ENCODE assay signal across 10 mouse cellular contexts in genomic region chr7:28583570-28584344, GRCm38 (mm10). TPM values are rescaled to one million over a fixed set of nuclear protein-coding genes. Genes with fewer than 3 reads are reported as not detected.
DNase-seq lines count a peak whose midpoint lies in the region; ATAC-seq and TF ChIP-seq lines count a peak whose summit lies in the region.
"Had no signal": no experiment of that assay in that cellular context is flagged by ENCODE, and none has a peak within 500 bp of the region (broad histone marks: within the 10 kb centered on the region; RNA-seq: fewer than 3 reads in every experiment).

No protein-coding gene starts in this region.

- 50% methylated on average over 8 of the region's 8 CpGs for WGBS in liver, postnatal 0 days (ENCODE audit: insufficient replicate concordance)

- peaks cover 3% of the 10 kb centered on the region; the same call in 1 of the 2 replicates for H3K36me3 ChIP-seq in liver, postnatal 0 days (replicated peaks; ENCODE audit: insufficient read depth, low read length)

- 0 out of 2 replicates have a peak overlapping the region, but pooled peaks have one; percentile 8 for H3K27ac ChIP-seq in gastrocnemius, adult 2 months
- peak overlapping the region; percentile 56; the same call in 1 of the 2 replicates for H3K27ac ChIP-seq in liver, postnatal 0 days (ENCODE audit: low read depth)

- H3K4me2 ChIP-seq in liver, postnatal 0 days (ENCODE audit: low read depth, low read length): peak overlapping the region; percentile 47

- H3K9me3 ChIP-seq in liver, postnatal 0 days (ENCODE audit: low read length): no peaks in the 10 kb centered on the region

- no peak for ATAC-seq in liver, postnatal 0 days
- no peak for ATAC-seq in inflammation-experienced regulatory T-cells, adult 6 months

- H3K4me3 ChIP-seq in gastrocnemius, adult 2 months: no peak overlapping the region
- no peak overlapping the region for H3K4me3 ChIP-seq in liver, postnatal 0 days (ENCODE audit: low read depth, low read length)

- no peak for DNase-seq in gastrocnemius, adult 2 months
- no peak for DNase-seq in gastrocnemius, postnatal 25 days
- DNase-seq in right cerebral cortex, adult 18-20 months: peak; percentile 41
- no peak for DNase-seq in right cerebral cortex, postnatal 14 days
- no peak for DNase-seq in liver, postnatal 0 days
- peak; percentile 29 for DNase-seq in telencephalon, adult 2 months (ENCODE audit: low read depth, low spot score)
- DNase-seq in ovary, postnatal 14 days (ENCODE audit: low spot score): no peak
- DNase-seq: right cerebral cortex, postnatal 4 days had no signal

- TF ChIP-seq EP300 in liver, postnatal 0 days (IDR thresholded peaks at IDR 0.05; ENCODE audit: low read depth): no peak

- intact Hi-C loops in gastrocnemius, adult 2 months (cut with DNase I): no loop called here

- no peak for TF ChIP-seq CTCF in gastrocnemius, adult 2 months (IDR thresholded peaks at IDR 0.05)
- TF ChIP-seq CTCF in liver, postnatal 0 days (IDR thresholded peaks at IDR 0.05; ENCODE audit: low read depth): no peak

- no peak overlapping the region for H3K9ac ChIP-seq in liver, postnatal 0 days (replicated peaks)

- peaks cover 76% of the 10 kb centered on the region for H3K4me1 ChIP-seq in liver, postnatal 0 days (ENCODE audit: insufficient read depth)

- H3K27me3 ChIP-seq in liver, postnatal 0 days (ENCODE audit: insufficient read depth, low read length): no peaks in the 10 kb centered on the region

RNA-seq across cellular contexts. Expression of gene Samd4b, which starts 14.2 kb away (rescaled TPM):
- total RNA-seq in gastrocnemius, adult 2 months (2021): 10 to 100 TPM; 13.0 to 13.1 TPM
- 10 to 100 TPM in 1 of 2 experiments, 1 to 10 TPM in 1; 9.8 to 14.0 TPM for total RNA-seq in gastrocnemius, postnatal 25 days (2021)
- polyA plus RNA-seq in liver, postnatal 0 days (2015; fragmentation: Nextera tagmentation; extraction: Ambion mirVana): 3.5 and 4.3 TPM in 2 replicates
- polyA plus RNA-seq in inflammation-experienced regulatory T-cells, adult 6 months (2017; shearing (Covaris generic)): 1 to 10 TPM; 6.4 to 9.8 (median 8.2) TPM

RNA-seq across cellular contexts. Expression of gene Pak4, which starts 14.2 kb away (rescaled TPM):
- 1 to 10 TPM; 2.4 to 3.2 TPM for total RNA-seq in gastrocnemius, adult 2 months (2021)
- total RNA-seq in gastrocnemius, postnatal 25 days (2021): 1 to 10 TPM; 3.0 TPM
- 5.3 and 6.2 TPM in 2 replicates for polyA plus RNA-seq in liver, postnatal 0 days (2015; fragmentation: Nextera tagmentation; extraction: Ambion mirVana)
- polyA plus RNA-seq in inflammation-experienced regulatory T-cells, adult 6 months (2017; shearing (Covaris generic)): 1 to 10 TPM; 2.1 to 3.7 (median 2.6) TPM

RNA-seq across cellular contexts. Expression of gene Nccrp1, which starts 36.7 kb away (rescaled TPM):
- not detected for total RNA-seq in gastrocnemius, adult 2 months (2021)
- total RNA-seq in gastrocnemius, postnatal 25 days (2021): not detected
- not detected in 2 replicates for polyA plus RNA-seq in liver, postnatal 0 days (2015; fragmentation: Nextera tagmentation; extraction: Ambion mirVana)
- polyA plus RNA-seq in inflammation-experienced regulatory T-cells, adult 6 months (2017; shearing (Covaris generic)): 1 to 10 TPM in 1 of 3 experiments, not detected in 2; 1.4 TPM
- polyA plus RNA-seq: C2C12 had no signal

RNA-seq across cellular contexts. Expression of gene Sycn, which starts 43.1 kb away (rescaled TPM):
- total RNA-seq in gastrocnemius, adult 2 months (2021): not detected
- not detected for total RNA-seq in gastrocnemius, postnatal 25 days (2021)
- 1.3 and 7.7 TPM in 2 replicates for polyA plus RNA-seq in liver, postnatal 0 days (2015; fragmentation: Nextera tagmentation; extraction: Ambion mirVana)
- polyA plus RNA-seq in inflammation-experienced regulatory T-cells, adult 6 months (2017; shearing (Covaris generic)): not detected
- polyA plus RNA-seq: C2C12 had no signal

RNA-seq across cellular contexts. Expression of gene Acp7, which starts 47.4 kb away (rescaled TPM):
- total RNA-seq in gastrocnemius, adult 2 months (2021): not detected
- not detected for total RNA-seq in gastrocnemius, postnatal 25 days (2021)
- polyA plus RNA-seq in liver, postnatal 0 days (2015; fragmentation: Nextera tagmentation; extraction: Ambion mirVana): not detected in 2 replicates
- polyA plus RNA-seq in inflammation-experienced regulatory T-cells, adult 6 months (2017; shearing (Covaris generic)): not detected
- polyA plus RNA-seq: C2C12 had no signal

Comparison
In these comparisons a context has a peak if more than half of its experiments do, and no peak if none do; other contexts are left out.
1. DNase-seq: peak in right cerebral cortex, adult 18-20 months (single experiment) and telencephalon, adult 2 months (single experiment); none in gastrocnemius, adult 2 months (single experiment), gastrocnemius, postnatal 25 days (single experiment), right cerebral cortex, postnatal 14 days (single experiment), liver, postnatal 0 days (single experiment) and ovary, postnatal 14 days (single experiment).